Mouse (Mus musculus): ENCODE results near the gene Ralgds.

DNA sequence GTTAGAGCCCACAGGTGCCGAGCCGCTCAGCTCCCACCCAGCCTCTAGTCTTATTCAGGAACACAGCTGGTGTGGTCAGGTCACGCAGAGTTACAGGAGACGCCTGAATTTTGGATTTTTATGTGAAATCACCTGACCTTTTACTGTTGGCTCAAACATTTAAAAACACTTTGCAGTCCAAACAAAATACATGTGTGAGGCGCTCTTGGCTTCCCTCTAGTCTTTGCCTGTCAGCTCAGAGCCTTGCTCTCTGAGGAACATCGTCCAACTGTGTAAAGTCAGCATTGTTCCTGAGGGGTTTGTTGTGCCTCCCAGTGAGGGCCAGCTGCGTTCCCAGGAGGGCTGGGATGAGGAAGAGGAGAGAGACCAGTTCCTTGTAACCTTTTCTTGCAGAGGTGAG is 17.4 kb downstream of the Ralgds start:
- TF ChIP-seq CTCF (IDR thresholded peaks at IDR 0.05) (no peak), EP300 (IDR thresholded peaks at IDR 0.05) (no peak)
